Mouse (Mus musculus) neural tube, embryonic 12.5 days (tissue): ENCODE measurements at regions not wholly inside any gene's neighbourhood (a gene's known extent, or its start where the extent isn't known, plus 50 kb on each side); places are given as distances from the start of the nearest gene placed in this dataset.
A peak's percentile ranks its signal among the peaks of the same experiment; 100 is the strongest.

Experiments
- ATAC-seq: fragments of 200-750 bp; cut with Nextera tagmentation; 2 replicates; pipeline ENCODE4 v1.8.0; 2017; ENCODE audit warnings: low read depth, mild to moderate bottlenecking, moderate TSS enrichment, moderate library complexity; ENCODE audit not compliant: low FRiP score
- H3K27ac ChIP-seq: fragments of 300-500 bp; sonication (generic); 2 replicates; pipeline ENCODE4 v1.5.1; 2016
- H3K27me3 ChIP-seq: fragments of 300-500 bp; sonication (generic); replicated peaks from 2 replicates; pipeline ENCODE4 v1.6.1; 2016; ENCODE audit warnings: mild to moderate bottlenecking
- H3K36me3 ChIP-seq: fragments of 300-500 bp; sonication (generic); 2 replicates; pipeline ENCODE4 v1.6.1; 2016; ENCODE audit warnings: mild to moderate bottlenecking
- H3K4me1 ChIP-seq: fragments of 300-500 bp; sonication (generic); 2 replicates; pipeline ENCODE4 v1.6.1; 2016
- H3K4me2 ChIP-seq: fragments of 300-500 bp; sonication (generic); replicated peaks from 2 replicates; pipeline ENCODE4 v1.6.1; 2016; ENCODE audit warnings: mild to moderate bottlenecking
- H3K4me3 ChIP-seq: fragments of 300-500 bp; sonication (generic); 2 replicates; pipeline ENCODE4 v1.5.1; 2016
- H3K9ac ChIP-seq: fragments of 300-500 bp; sonication (generic); 2 replicates; pipeline ENCODE4 v1.6.1; 2016; ENCODE audit warnings: mild to moderate bottlenecking
- H3K9me3 ChIP-seq: fragments of 300-500 bp; sonication (generic); 2 replicates; pipeline ENCODE4 v1.6.1; 2016; ENCODE audit warnings: mild to moderate bottlenecking
- WGBS: fragments of 180-500 bp; shearing (Covaris S2); methylation state at CpG from one replicate; pipeline ENCODE4 v1.1.7; 2016; 5-methylcytosine and 5-hydroxymethylcytosine counted together

- Histone ChIP-seq H3K9ac (no peak overlapping the region), H3K9me3 (0 out of 2 replicates have a peak, but pooled peaks cover 4% of the 10 kb centered on the region), H3K4me3 (no peak overlapping the region), H3K4me1 (peaks cover 8% of the 10 kb centered on the region), H3K36me3 (no peaks in the 10 kb centered on the region), H3K27me3 (no peaks in the 10 kb centered on the region), H3K4me2 (no peak overlapping the region), H3K27ac (no peak overlapping the region)
- 18% methylated on average over 1 of the region's 1 CpGs for WGBS
- no peak for ATAC-seq
Observed at GRCm38 (mm10) chr6:94834551-94834950, 134.6 kb upstream of the Lrig1 start.

DNA sequence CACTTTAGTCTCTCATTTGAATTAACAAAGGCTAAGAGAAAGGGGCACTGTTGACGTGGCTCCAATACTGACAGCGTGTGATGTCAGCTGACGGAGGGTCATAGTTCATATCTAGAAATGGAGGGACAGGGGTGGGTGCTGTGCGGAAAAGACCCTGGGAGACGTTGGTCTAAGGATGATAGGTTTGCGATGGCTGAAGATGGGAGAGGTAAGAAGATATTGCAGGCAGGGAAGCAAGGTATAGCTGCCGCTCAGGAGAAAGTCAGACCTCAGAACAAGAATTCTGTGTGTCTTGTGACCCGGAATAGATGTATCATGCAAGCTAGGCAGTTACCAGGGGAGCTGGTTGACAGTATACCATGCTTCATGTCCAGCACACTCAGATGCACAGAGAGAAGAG, 130.8 kb upstream of the Lrig1 start:
- Histone ChIP-seq H3K27me3 (no peaks in the 10 kb centered on the region), H3K9me3 (0 out of 2 replicates have a peak, but pooled peaks cover 4% of the 10 kb centered on the region), H3K4me2 (no peak overlapping the region), H3K27ac (no peak overlapping the region), H3K9ac (no peak overlapping the region), H3K36me3 (no peaks in the 10 kb centered on the region), H3K4me3 (no peak overlapping the region), H3K4me1 (peaks cover 7% of the 10 kb centered on the region)
- WGBS: 78% methylated on average over 8 of the region's 8 CpGs
- no peak for ATAC-seq

DNA sequence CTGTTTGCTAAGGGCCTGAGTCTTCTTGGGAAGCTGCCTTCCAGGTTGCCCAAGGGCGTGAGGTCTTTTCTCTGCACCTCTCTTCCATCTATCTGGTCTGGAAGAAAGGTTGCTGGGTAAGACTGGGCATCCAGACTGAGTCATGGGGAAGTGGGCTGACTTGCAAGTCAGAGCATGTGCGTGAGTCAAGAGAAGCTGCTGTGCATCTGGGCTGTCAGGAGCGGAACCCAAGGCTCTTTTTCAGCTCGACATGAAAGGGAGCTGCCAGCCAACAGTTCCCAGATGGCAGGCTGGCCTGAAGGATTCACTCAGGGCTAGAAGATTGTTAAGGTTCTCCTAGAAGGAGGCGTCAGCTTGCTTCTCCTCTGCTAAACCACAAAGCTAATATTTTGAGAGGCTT, 129.3 kb upstream of the Lrig1 start:
- Histone ChIP-seq H3K4me1 (no peaks in the 10 kb centered on the region), H3K9ac (no peak overlapping the region), H3K4me3 (no peak overlapping the region), H3K36me3 (no peaks in the 10 kb centered on the region), H3K27ac (no peak overlapping the region), H3K4me2 (no peak overlapping the region), H3K9me3 (0 out of 2 replicates have a peak, but pooled peaks cover 4% of the 10 kb centered on the region), H3K27me3 (no peaks in the 10 kb centered on the region)
- no peak for ATAC-seq
- 86% methylated on average over 5 of the region's 5 CpGs for WGBS

- H3K27me3 ChIP-seq: no peaks in the 10 kb centered on the region
- H3K9me3 ChIP-seq: no peaks in the 10 kb centered on the region
- H3K4me3 ChIP-seq: no peak overlapping the region
- no peak overlapping the region for H3K9ac ChIP-seq
- 81% methylated on average over 2 of the region's 2 CpGs for WGBS
- no peaks in the 10 kb centered on the region for H3K36me3 ChIP-seq
- no peak overlapping the region for H3K27ac ChIP-seq
- H3K4me2 ChIP-seq: no peak overlapping the region
- H3K4me1 ChIP-seq: no peaks in the 10 kb centered on the region
- ATAC-seq: no peak
Observed at GRCm38 (mm10) chr6:94826656-94827055, 126.7 kb upstream of the Lrig1 start.

DNA sequence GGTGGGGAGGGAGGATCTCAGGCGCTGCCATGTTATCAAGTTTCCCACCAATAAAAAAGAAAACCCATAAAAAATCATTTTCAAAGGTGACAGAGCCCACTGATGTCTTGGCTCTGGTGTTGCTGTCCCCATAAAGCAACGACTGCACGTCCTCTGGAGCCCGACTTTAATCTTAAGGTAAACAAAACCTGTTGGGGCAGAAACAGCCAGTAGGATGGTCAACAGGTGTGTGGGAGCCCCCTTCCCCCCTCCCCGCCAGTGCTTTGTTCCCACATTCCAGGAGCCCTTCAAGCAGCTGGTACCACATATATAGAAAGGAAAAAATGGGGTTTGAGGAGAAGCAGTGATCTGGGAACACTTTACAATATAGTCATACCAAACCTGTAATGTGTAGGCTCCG, 118.3 kb upstream of the Lrig1 start:
- Histone ChIP-seq H3K4me2 (no peak overlapping the region), H3K9me3 (no peaks in the 10 kb centered on the region), H3K36me3 (no peaks in the 10 kb centered on the region), H3K4me1 (peaks cover 19% of the 10 kb centered on the region), H3K4me3 (no peak overlapping the region), H3K27me3 (no peaks in the 10 kb centered on the region), H3K27ac (no peak overlapping the region), H3K9ac (no peak overlapping the region)
- no peak for ATAC-seq
- WGBS: 54% methylated on average over 6 of the region's 6 CpGs

GRCm38 (mm10) chr6:94816161-94816560, 116.2 kb upstream of the Lrig1 start:
- no peaks in the 10 kb centered on the region for H3K27me3 ChIP-seq
- no peak overlapping the region for H3K4me2 ChIP-seq
- H3K4me3 ChIP-seq: no peak overlapping the region
- no peak for ATAC-seq
- WGBS: 51% methylated on average over 5 of the region's 5 CpGs
- H3K4me1 ChIP-seq: peaks cover 26% of the 10 kb centered on the region
- H3K27ac ChIP-seq: no peak overlapping the region
- H3K9ac ChIP-seq: no peak overlapping the region
- no peaks in the 10 kb centered on the region for H3K9me3 ChIP-seq
- no peaks in the 10 kb centered on the region for H3K36me3 ChIP-seq

- WGBS: 28% methylated on average over 3 of the region's 3 CpGs
Observed at GRCm38 (mm10) chr6:94814711-94815110, 114.8 kb upstream of the Lrig1 start.

DNA sequence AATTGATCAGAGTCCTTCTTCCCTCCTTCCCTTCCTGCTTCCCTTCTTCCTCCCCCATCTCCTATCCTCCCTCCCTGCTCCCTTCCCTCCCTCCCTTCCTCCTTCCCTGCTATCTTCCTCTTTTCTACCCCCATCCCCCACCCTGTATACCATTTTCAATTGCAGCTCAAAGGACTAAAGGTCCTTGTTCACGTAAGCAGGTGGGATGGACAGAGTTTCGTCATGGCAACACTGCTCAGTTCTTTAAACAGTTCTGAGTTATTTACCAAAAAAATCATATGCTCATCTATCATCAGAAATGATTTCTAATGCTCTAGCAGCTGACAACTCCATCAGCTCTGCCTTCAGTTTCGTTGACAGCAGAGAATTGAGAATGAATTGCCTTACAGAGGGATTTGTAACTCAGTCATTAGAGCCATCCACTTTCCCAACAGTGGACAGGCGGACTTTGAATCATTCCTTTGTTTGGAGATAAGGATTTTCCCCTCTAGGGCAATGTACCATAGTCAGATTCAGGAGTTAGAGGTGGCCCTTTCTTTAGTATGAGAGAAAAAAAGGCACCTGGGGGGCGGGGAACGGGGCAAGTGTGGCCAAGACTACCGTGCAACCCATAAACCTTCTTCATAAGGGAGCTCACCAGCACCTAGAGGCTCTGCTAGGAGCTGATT, 113.7 kb upstream of the Lrig1 start:
- no peaks in the 10 kb centered on the region for H3K9me3 ChIP-seq
- no peak overlapping the region for H3K4me3 ChIP-seq
- ATAC-seq: no peak
- H3K27ac ChIP-seq: no peak overlapping the region
- H3K36me3 ChIP-seq: no peaks in the 10 kb centered on the region
- H3K27me3 ChIP-seq: no peaks in the 10 kb centered on the region
- H3K9ac ChIP-seq: no peak overlapping the region
- peaks cover 26% of the 10 kb centered on the region for H3K4me1 ChIP-seq
- no peak overlapping the region for H3K4me2 ChIP-seq
- WGBS: 46% methylated on average over 7 of the region's 7 CpGs

More at GRCm38 (mm10) chr6:94814711-94815110, 114.8 kb upstream of the Lrig1 start:
- Histone ChIP-seq H3K4me2 (no peak overlapping the region), H3K4me3 (no peak overlapping the region), H3K9me3 (no peaks in the 10 kb centered on the region), H3K27ac (no peak overlapping the region), H3K4me1 (peaks cover 26% of the 10 kb centered on the region), H3K9ac (no peak overlapping the region), H3K36me3 (no peaks in the 10 kb centered on the region), H3K27me3 (no peaks in the 10 kb centered on the region)
- ATAC-seq: peak; percentile 61

- Histone ChIP-seq H3K36me3 (no peaks in the 10 kb centered on the region), H3K4me3 (no peak overlapping the region), H3K4me1 (peaks cover 26% of the 10 kb centered on the region), H3K27me3 (no peaks in the 10 kb centered on the region), H3K27ac (no peak overlapping the region), H3K9ac (no peak overlapping the region), H3K4me2 (no peak overlapping the region), H3K9me3 (no peaks in the 10 kb centered on the region)
- no peak for ATAC-seq
- 32% methylated on average over 4 of the region's 4 CpGs for WGBS
Observed at GRCm38 (mm10) chr6:94811846-94812245, 111.9 kb upstream of the Lrig1 start.

DNA sequence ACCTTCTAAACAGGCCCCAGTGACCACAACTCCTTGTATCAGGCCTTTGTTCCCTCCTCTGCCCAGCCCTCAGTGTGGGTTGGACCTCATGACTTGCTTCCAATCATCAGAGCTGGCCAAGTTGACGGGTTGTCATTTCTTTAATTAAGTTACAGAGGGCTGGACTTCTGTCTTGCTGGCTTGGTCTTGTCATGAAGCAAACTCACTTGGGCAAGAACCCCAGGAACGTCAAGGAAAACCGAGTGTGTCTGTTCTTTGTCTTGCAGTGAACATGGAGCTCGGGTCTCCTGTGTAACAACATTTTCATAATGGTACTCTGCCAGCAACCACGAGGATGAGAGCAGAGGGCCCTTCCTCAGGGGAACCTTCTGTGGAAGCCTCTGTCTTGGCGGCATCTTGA, 107.3 kb upstream of the Lrig1 start:
- 79% methylated on average over 6 of the region's 6 CpGs for WGBS
- Histone ChIP-seq H3K4me1 (peaks cover 5% of the 10 kb centered on the region; the same call in 1 of the 2 replicates), H3K4me2 (no peak overlapping the region), H3K9ac (no peak overlapping the region), H3K27me3 (no peaks in the 10 kb centered on the region), H3K9me3 (no peaks in the 10 kb centered on the region), H3K4me3 (no peak overlapping the region), H3K27ac (no peak overlapping the region), H3K36me3 (no peaks in the 10 kb centered on the region)
- ATAC-seq: no peak

- H3K4me1 ChIP-seq: peaks cover 2% of the 10 kb centered on the region; the same call in 1 of the 2 replicates
- H3K36me3 ChIP-seq: no peaks in the 10 kb centered on the region
- no peaks in the 10 kb centered on the region for H3K9me3 ChIP-seq
- no peak overlapping the region for H3K4me2 ChIP-seq
- H3K9ac ChIP-seq: no peak overlapping the region
- 66% methylated on average over 12 of the region's 12 CpGs for WGBS
- H3K4me3 ChIP-seq: no peak overlapping the region
- no peak overlapping the region for H3K27ac ChIP-seq
- H3K27me3 ChIP-seq: no peaks in the 10 kb centered on the region
- ATAC-seq: no peak
Observed at GRCm38 (mm10) chr6:94806481-94807160, 106.7 kb upstream of the Lrig1 start.

GRCm38 (mm10) chr6:94805685-94806084, 105.7 kb upstream of the Lrig1 start:
- WGBS: 68% methylated on average over 6 of the region's 6 CpGs
- H3K27me3 ChIP-seq: no peaks in the 10 kb centered on the region
- ATAC-seq: no peak

More at GRCm38 (mm10) chr6:94805685-94806084, 105.7 kb upstream of the Lrig1 start:
- H3K4me2 ChIP-seq: no peak overlapping the region
- no peaks in the 10 kb centered on the region for H3K9me3 ChIP-seq
- no peak overlapping the region for H3K27ac ChIP-seq
- no peaks in the 10 kb centered on the region for H3K36me3 ChIP-seq
- H3K4me1 ChIP-seq: 0 out of 2 replicates have a peak, but pooled peaks cover 6% of the 10 kb centered on the region
- no peak overlapping the region for H3K4me3 ChIP-seq
- no peak overlapping the region for H3K9ac ChIP-seq
